Mouse (Mus musculus): ENCODE results near the gene Prdx1.
"Not testable (repeated sequence)": the region's sequence is repeated elsewhere in the genome, so short reads cannot be mapped to it uniquely, and the experiment has no call there.

The Prdx1 gene

GRCm38 (mm10) chr4:116685402-116686061 is at the start of gene Prdx1:
Gene Prdx1 (plus strand): TSS chr4:116685544.
- DNase-seq (ENCODE audit: low spot score in 2 of 2), result peak; percentile 96 to 99

DNA sequence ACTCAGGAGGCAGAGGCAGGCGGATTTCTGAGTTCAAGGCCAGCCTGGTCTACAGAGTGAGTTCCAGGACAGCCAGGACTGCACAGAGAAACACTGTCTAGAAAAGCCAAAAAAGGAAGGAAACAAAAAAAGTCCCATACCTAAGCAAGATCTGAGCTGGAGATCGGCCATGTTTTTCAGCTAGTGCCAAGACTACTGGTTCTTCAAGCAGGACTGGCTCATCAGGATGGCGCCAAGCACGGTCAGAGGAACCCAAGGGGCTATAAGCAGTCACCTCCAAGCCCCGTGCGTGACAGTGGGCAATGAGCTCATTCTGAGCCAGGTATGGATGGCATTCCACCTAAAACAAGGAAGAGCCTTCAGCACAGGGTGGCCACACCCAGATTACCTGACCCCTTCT is 46.5 kb upstream of the Prdx1 start:
- DNase-seq (ENCODE audit: low spot score in 2 of 2), result no peak

GRCm38 (mm10) chr4:116642071-116642470 is 43.3 kb upstream of the Prdx1 start:
- DNase-seq (ENCODE audit: low spot score in 2 of 2), result no peak

GRCm38 (mm10) chr4:116644326-116644725 is 41.0 kb upstream of the Prdx1 start:
- DNase-seq (ENCODE audit: low spot score in 2 of 2), result no peak

DNA sequence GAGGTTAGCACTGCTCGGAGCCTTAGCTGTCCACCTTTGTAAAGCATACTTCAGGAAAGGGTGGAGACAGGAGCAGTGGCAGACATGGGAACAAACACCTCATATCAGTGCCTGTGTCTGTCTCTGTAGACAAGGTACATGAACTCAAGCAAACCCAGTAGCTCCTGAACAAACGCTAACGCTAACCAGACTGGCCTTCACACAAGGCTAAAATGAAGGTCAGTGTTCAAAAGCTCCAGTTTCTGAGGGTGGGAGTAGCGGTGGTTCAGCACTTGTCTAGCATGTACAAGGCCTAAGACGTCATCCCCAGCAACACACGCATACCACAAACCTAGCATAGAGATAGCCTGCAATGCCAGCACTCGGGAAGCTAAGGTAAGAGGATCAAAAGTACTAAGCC is 39.7 kb upstream of the Prdx1 start:
- DNase-seq (ENCODE audit: low spot score in 2 of 2), result no peak

DNA sequence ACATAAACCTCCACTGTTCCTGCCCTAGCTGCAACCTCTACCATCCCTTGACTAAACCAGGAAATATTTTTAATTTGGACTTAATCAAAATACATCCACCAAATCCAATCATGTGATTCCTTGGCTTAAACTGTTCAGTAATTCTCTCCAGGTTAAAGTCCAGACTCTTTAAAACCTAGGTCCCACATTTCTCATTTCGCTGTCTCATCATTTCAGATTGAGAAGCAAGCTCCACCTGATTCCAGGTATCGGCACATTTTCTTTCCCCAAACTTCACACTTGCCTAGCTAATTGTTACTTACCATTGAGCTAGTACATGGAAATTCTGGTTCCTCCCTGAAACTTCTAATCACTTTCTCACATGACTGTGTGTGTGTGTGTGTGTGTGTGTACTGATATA is 35.9 kb upstream of the Prdx1 start:
- no peak for DNase-seq (ENCODE audit: low spot score in 2 of 2)

GRCm38 (mm10) chr4:116650365-116650764 is 35.0 kb upstream of the Prdx1 start:
- no peak for DNase-seq (ENCODE audit: low spot score in 2 of 2)

DNA sequence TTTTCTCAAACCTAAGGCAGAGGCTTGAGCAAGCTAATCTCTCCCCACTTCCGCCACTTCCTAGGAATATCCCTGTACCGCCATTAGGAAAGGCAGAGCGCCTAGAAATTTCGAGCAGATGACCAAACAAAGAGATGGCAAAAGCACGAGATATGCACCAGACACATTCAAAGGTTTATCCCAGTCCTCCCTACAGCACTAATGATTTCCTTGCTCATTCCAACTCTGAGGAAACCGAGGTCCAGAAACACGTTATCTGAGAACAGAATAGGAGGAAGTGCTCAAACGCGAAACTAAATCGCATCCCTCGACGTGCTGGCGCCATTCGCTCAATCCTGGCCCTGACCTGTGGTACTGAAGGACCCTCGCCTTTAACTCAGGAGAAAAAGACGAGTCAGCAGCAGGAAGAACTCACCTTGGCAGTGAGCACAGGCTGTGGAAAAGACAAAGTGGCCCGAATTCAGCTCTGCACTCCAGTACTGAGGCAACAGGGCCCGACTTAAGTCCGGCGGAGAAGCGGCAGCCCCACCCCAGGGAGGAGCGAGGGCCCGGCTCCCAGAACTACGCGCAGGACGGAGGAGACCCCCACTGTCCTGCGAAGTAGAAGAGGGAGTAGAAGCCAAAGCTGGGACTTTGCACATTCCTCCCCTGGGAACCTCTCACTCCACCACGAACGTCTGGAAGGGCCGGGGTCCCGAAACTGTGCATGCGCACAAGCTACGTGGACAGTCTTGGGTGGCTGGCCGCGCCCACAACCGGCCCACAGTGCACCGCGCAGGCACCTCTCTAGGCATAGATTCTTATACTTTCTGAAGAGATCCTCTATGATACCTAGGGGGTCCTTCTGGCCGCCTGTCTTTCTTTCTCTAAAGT is 34.2 kb upstream of the Prdx1 start, which contains the start of gene Akr1a1:
TSS of gene Akr1a1 (minus strand) at position 757 of the 873 bp plus-strand sequence.
- DNase-seq (ENCODE audit: low spot score in 2 of 2), result peak; percentile 89 to 91

- DNase-seq (ENCODE audit: low spot score in 2 of 2), result no peak
Measured at GRCm38 (mm10) chr4:116651797-116652135, 33.6 kb upstream of the Prdx1 start.

GRCm38 (mm10) chr4:116653228-116653627 is 32.1 kb upstream of the Prdx1 start:
- peak in 1 of 2 experiments; percentile 47 for DNase-seq (ENCODE audit: low spot score in 2 of 2)

DNA sequence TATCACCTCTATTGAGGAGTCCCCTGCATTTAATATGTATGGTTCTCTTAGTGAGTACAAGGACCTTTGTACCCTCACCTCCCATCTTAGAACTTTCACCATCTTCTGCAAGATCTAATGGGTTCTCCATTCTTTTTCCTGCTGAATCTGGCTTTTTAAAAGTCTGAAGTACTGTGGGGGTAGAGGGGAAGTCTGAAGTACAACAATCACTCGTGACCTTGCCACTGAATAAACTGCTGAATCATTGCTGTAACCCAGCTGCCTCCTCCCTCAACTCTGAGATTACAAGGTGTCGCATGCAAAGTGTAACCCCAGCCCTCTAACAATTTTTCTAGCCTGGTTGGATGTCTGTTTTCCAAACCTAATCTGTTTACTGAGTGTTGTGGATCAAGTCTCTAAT is 30.2 kb upstream of the Prdx1 start:
- DNase-seq (ENCODE audit: low spot score in 2 of 2), result no peak

GRCm38 (mm10) chr4:116655658-116656057 is 29.7 kb upstream of the Prdx1 start:
- DNase-seq (ENCODE audit: low spot score in 2 of 2), result no peak

DNA sequence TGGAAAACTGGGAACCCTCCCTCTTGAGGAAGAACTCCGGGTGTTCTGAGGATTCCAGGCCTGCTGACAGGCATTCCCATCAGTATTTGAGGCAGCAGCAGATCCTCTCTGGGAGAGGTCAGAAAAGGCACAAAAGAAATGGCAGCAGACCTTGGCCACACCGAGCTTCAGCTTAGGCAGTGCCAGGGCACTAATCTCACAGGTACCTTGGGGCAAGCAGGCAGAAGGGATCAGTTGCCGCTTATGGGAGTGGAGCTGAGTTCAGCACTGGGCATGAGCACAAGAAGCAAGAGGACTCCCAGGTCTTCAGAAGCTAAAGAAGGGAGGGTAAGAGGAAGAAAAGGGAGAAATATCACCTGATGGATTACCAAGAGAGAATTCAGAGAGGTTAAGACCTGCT is 27.4 kb upstream of the Prdx1 start:
- no peak for DNase-seq (ENCODE audit: low spot score in 2 of 2)

GRCm38 (mm10) chr4:116659474-116659873 is 25.9 kb upstream of the Prdx1 start:
- DNase-seq (ENCODE audit: low spot score in 2 of 2), result no peak

DNA sequence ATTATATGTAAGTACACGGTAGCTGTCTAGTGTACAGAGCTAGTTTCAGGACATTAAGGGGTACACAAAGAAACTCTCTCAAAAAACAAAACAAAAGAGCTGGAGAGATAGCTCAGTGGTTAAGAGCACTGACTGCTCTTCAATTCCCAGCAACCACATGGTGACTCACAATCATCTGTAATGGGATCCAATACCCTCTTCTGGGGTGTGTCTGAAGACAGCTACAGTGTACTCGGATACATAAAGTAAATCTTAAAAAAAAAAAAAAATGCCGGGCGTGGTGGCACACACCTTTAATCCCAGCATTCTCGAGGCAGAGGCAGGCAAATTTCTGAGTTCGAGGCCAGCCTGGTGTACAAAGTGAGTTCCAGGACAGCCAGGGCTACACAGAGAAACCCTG is 25.4 kb upstream of the Prdx1 start:
- DNase-seq (ENCODE audit: low spot score in 2 of 2), result not testable (repeated sequence)

GRCm38 (mm10) chr4:116660829-116661228 is 24.5 kb upstream of the Prdx1 start:
- no peak for DNase-seq (ENCODE audit: low spot score in 2 of 2)

DNA sequence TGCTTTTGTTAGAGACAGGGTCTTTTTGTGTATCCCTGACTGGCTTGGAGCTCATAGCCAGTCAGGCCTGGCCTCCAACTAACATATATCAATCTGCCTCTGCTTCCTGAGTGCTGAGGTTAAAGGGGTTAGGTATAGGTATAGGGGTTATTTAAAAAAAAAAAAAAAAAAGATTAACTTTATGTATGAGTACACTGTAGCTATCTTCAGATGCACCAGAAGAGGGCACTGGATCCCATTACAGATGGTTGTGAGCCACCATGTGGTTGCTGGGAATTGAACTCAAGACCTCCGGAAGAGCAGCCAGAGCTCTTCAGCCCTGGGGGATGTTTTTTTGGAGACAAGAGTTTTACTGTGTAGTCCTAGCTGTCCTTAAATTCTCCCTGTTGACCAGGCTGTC is 23.3 kb upstream of the Prdx1 start:
- no peak for DNase-seq (ENCODE audit: low spot score in 2 of 2)

- DNase-seq (ENCODE audit: low spot score in 2 of 2), result no peak
Measured at GRCm38 (mm10) chr4:116666625-116667024, 18.7 kb upstream of the Prdx1 start.

- DNase-seq (ENCODE audit: low spot score in 2 of 2), result no peak
Measured at GRCm38 (mm10) chr4:116668145-116668544, 17.2 kb upstream of the Prdx1 start.

- DNase-seq (ENCODE audit: low spot score in 2 of 2), result no peak
Measured at GRCm38 (mm10) chr4:116669291-116669690, 16.1 kb upstream of the Prdx1 start.

DNA sequence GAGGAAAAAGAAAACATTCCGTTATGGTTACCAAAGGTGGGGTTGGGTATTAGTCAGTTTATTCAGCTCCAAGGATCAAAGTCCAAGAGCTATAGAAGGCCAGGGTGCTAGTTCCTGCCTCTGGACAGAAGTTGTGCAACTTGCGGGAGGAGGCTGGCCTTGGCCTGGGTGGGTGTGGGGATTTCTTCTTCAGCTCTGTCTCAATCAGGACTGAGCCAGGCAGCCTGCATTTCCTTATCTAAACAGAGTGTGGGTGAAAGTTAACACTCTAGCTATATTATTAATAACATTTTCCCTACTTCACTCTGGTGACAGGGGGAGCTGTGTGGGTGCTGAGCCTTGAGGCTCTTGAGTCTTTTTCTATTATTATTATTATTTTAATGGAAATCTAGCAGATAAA is 12.6 kb upstream of the Prdx1 start:
- DNase-seq (ENCODE audit: low spot score in 2 of 2), result peak in 1 of 2 experiments; percentile 31

DNA sequence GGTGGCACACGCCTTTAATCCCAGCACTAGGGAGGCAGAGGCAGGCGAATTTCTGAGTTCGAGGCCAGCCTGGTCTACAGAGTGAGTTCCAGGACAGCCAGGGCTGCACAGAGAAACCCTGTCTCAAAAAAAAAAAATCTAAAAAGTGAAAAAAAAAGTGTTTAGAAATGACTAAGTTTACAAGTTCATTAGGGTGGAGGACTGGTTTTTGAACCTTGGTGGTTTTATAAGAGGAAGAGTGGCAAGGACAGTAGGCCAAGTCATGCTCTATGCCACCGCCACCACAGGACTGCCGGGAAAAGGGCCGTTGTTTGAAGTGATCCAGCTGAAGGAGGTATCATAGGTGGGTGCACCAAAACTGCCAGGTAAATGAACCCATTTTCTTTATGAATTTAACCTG is 10.6 kb upstream of the Prdx1 start:
- not testable (repeated sequence) for DNase-seq (ENCODE audit: low spot score in 2 of 2)

GRCm38 (mm10) chr4:116676027-116676426 is 9.3 kb upstream of the Prdx1 start:
- no peak for DNase-seq (ENCODE audit: low spot score in 2 of 2)
